In the genomic region with DNA sequence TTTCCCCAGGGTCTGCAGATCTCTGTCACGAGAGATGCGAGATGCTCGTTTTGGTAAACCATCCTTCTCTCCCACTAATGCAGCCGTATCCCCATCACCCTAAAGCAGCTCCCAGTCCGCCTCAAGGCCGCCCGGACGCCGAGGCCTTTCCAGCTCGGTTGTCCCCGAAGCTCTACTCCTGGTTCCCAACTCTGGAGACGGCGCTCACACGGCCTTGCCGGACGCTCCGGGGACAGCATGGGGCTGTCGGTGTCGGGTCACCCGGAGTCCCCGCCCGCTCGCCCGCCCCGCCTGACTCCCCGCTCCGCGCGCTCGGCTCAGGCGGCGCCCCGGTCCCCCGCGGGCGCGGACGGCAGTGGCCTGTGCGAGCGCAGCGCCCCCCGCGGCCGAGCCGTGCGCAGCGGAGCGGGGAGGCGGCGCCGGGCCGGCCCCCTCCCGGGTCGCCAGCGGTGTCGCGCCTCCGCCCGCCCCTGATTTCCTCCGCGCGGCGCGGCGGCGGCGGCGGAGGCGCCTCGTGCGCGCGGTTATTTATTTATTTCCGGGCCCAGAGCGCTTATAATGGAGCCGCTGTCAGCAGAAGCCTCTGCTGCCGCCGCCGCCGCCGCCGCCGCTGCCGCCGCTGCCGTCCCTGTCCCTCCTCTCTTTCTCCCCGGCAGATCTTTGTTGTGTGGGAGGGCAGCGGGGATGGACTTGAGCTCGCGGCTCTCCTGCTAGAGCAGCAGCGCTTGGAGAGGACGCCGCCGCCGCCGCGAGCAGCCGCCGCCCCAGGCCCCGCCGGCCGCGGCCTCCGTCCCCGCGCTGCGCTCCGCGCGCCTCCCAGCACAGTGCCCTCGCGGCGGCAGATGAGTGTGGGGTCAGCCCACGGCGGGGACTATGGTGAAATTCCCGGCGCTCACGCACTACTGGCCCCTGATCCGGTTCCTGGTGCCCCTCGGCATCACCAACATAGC, we compare ENCODE assay signal across 8 mouse cellular contexts. TPM values are rescaled to one million over a fixed set of nuclear protein-coding genes. Genes with fewer than 3 reads are reported as not detected.
DNase-seq lines count a peak whose midpoint lies in the region; ATAC-seq lines count a peak whose summit lies in the region.

A gene (plus strand): TSS at position 547 of the 950 bp plus-strand sequence.

- peak; percentile 89 for ATAC-seq in hindbrain, embryonic 11.5 days (ENCODE audit: low FRiP score)

- H3K4me3 ChIP-seq in hindbrain, embryonic 11.5 days (ENCODE audit: low read depth, low read length): peak within 1 kb of the TSS; percentile 76

- no peaks in the 10 kb centered on the region for H3K4me1 ChIP-seq in hindbrain, embryonic 11.5 days (replicated peaks; ENCODE audit: control insufficient read depth, insufficient read depth, low read length)

- 0 out of 2 replicates have a peak, but pooled peaks cover 2% of the 10 kb centered on the region for H3K27me3 ChIP-seq in hindbrain, embryonic 11.5 days (ENCODE audit: control insufficient read depth, insufficient read depth, low read length)

- H3K4me2 ChIP-seq in hindbrain, embryonic 11.5 days (replicated peaks; ENCODE audit: low read depth, low read length): peak within 1 kb of the TSS; percentile 82

- DNase-seq in Muller cell, postnatal 12 days (ENCODE audit: inconsistent ontology term): peak; percentile 89
- peak; percentile 88 to 91 for DNase-seq in cerebellum, postnatal 10 days
- peak; percentile 42 to 71 for DNase-seq in frontal cortex, postnatal 14 days (ENCODE audit: low spot score in 2 of 2)
- DNase-seq in hindbrain, embryonic 11.5 days (ENCODE audit: low spot score): peak; percentile 89
- DNase-seq in layer of hippocampus, postnatal 14 days (ENCODE audit: low spot score in 2 of 2): peak; percentile 81 to 86
- peak; percentile 80 for DNase-seq in lung, postnatal 10 days
- peak; percentile 63 for DNase-seq in ovary, postnatal 10 days (ENCODE audit: low spot score)
- peak; percentile 73 for DNase-seq in thymus, postnatal 0 days (ENCODE audit: low spot score)

- H3K36me3 ChIP-seq in hindbrain, embryonic 11.5 days (ENCODE audit: control insufficient read depth, insufficient read depth, low read length): no peaks in the 10 kb centered on the region

- H3K9ac ChIP-seq in hindbrain, embryonic 11.5 days (ENCODE audit: low read depth, low read length): peak within 1 kb of the TSS; percentile 91

- WGBS in hindbrain, embryonic 11.5 days: under 1% methylated on average over 92 of the region's 120 CpGs

- H3K9me3 ChIP-seq in hindbrain, embryonic 11.5 days (ENCODE audit: control insufficient read depth, low read length): no peaks in the 10 kb centered on the region

- H3K27ac ChIP-seq in hindbrain, embryonic 11.5 days (ENCODE audit: low read depth, low read length): peak within 1 kb of the TSS; percentile 89

RNA-seq across cellular contexts. Expression of the gene that starts here (rescaled TPM):
- polyA plus RNA-seq in hindbrain, embryonic 11.5 days (2014; fragmentation: Nextera tagmentation; extraction: Ambion mirVana): 12.1 and 13.9 TPM in 2 replicates
- total RNA-seq in layer of hippocampus, postnatal 14 days (2021): 100 to 1,000 TPM; 147 to 148 TPM
- polyA plus RNA-seq in thymus, postnatal 0 days (2015; fragmentation: Nextera tagmentation; extraction: Ambion mirVana): 3.1 and 3.6 TPM in 2 replicates

Comparison
In these comparisons a context has a peak if more than half of its experiments do, and no peak if none do; other contexts are left out.
1. Peak in every context shown above with its lines: DNase-seq, ATAC-seq, H3K4me3 ChIP-seq and H3K27ac ChIP-seq.